Mouse (Mus musculus): ENCODE data around the gene Por. TPM values are rescaled to one million over a fixed set of nuclear protein-coding genes. Genes with fewer than 3 reads are reported as not detected.

Por gene
- polyA plus RNA-seq, 1 experiment from 2014 or later, result 117 TPM

DNA sequence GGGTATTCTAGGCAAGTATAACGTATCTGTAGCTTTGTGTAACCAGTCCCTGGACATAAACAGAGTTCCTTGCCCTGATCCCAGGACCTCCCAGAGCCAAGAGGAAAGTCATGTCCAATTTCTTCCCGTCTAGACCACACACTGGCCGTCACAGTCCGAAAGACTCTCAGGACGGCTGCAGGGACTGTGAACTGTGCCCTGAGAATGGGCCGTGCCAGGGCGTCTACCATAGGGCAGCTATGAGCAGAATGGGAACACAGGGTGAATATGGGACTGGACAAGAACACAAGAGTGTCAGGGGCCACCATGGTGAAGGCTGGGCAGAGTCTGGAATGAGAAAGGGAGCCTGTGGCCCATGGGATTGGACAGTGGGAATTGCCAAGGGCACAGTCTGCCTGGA, 9.3 kb upstream of the Por start:
- Histone ChIP-seq H3K4me2 (ENCODE audit: low read depth, low read length, severe bottlenecking) (no peak overlapping the region), H3K4me1 (replicated peaks; ENCODE audit: control insufficient read depth, insufficient read depth, low read length) (no peaks in the 10 kb centered on the region), H3K36me3 (ENCODE audit: control insufficient read depth, insufficient read depth, low read length) (no peaks in the 10 kb centered on the region), H3K9ac (ENCODE audit: low read length) (no peak overlapping the region), H3K9me3 (ENCODE audit: control insufficient read depth, low read length) (no peaks in the 10 kb centered on the region), H3K4me3 (ENCODE audit: low read depth, low read length) (no peak overlapping the region), H3K27me3 (ENCODE audit: control insufficient read depth, insufficient read depth, low read length) (no peaks in the 10 kb centered on the region), H3K27ac (ENCODE audit: low read depth, low read length) (no peak overlapping the region)
- 88% methylated on average over 7 of the region's 7 CpGs for WGBS
- no peak for DNase-seq (ENCODE audit: low spot score)
- no peak for ATAC-seq (replicated peaks; ENCODE audit: low FRiP score)

- Histone ChIP-seq H3K9ac (ENCODE audit: low read length) (no peak overlapping the region), H3K4me2 (ENCODE audit: low read depth, low read length, severe bottlenecking) (no peak overlapping the region), H3K4me1 (replicated peaks; ENCODE audit: control insufficient read depth, insufficient read depth, low read length) (no peaks in the 10 kb centered on the region), H3K9me3 (ENCODE audit: control insufficient read depth, low read length) (no peaks in the 10 kb centered on the region), H3K27ac (ENCODE audit: low read depth, low read length) (no peak overlapping the region), H3K27me3 (ENCODE audit: control insufficient read depth, insufficient read depth, low read length) (no peaks in the 10 kb centered on the region), H3K4me3 (ENCODE audit: low read depth, low read length) (no peak overlapping the region), H3K36me3 (ENCODE audit: control insufficient read depth, insufficient read depth, low read length) (no peaks in the 10 kb centered on the region)
- ATAC-seq (replicated peaks; ENCODE audit: low FRiP score), result no peak
- DNase-seq (ENCODE audit: low spot score), result no peak
- WGBS, result 90% methylated on average over 5 of the region's 5 CpGs
These were observed 2.9 kb upstream of the Por start for GRCm38 (mm10) chr5:135666890-135667289.

GRCm38 (mm10) chr5:135668071-135668470, 1.8 kb upstream of the Por start:
- H3K36me3 ChIP-seq (ENCODE audit: control insufficient read depth, insufficient read depth, low read length), result no peaks in the 10 kb centered on the region
- DNase-seq (ENCODE audit: low spot score) (no peak), ATAC-seq (replicated peaks; ENCODE audit: low FRiP score) (no peak)
- H3K27ac ChIP-seq (ENCODE audit: low read depth, low read length), result no peak overlapping the region
- no peak overlapping the region for H3K4me3 ChIP-seq (ENCODE audit: low read depth, low read length)
- whole genome bisulfite sequencing, result 79% methylated on average over 7 of the region's 7 CpGs
- H3K9ac ChIP-seq (ENCODE audit: low read length), result no peak overlapping the region
- no peaks in the 10 kb centered on the region for H3K9me3 ChIP-seq (ENCODE audit: control insufficient read depth, low read length)
- no peaks in the 10 kb centered on the region for H3K27me3 ChIP-seq (ENCODE audit: control insufficient read depth, insufficient read depth, low read length)
- no peak overlapping the region for H3K4me2 ChIP-seq (ENCODE audit: low read depth, low read length, severe bottlenecking)
- H3K4me1 ChIP-seq (replicated peaks; ENCODE audit: control insufficient read depth, insufficient read depth, low read length), result no peaks in the 10 kb centered on the region

- no peak overlapping the region for H3K9ac ChIP-seq (ENCODE audit: low read length)
- no peak overlapping the region for H3K4me2 ChIP-seq (ENCODE audit: low read depth, low read length, severe bottlenecking)
- no peak overlapping the region for H3K4me3 ChIP-seq (ENCODE audit: low read depth, low read length)
- H3K27me3 ChIP-seq (ENCODE audit: control insufficient read depth, insufficient read depth, low read length), result no peaks in the 10 kb centered on the region
- no peak for ATAC-seq (replicated peaks; ENCODE audit: low FRiP score)
- no peaks in the 10 kb centered on the region for H3K9me3 ChIP-seq (ENCODE audit: control insufficient read depth, low read length)
- no peaks in the 10 kb centered on the region for H3K36me3 ChIP-seq (ENCODE audit: control insufficient read depth, insufficient read depth, low read length)
- DNase-seq (ENCODE audit: low spot score), result no peak
- H3K4me1 ChIP-seq (replicated peaks; ENCODE audit: control insufficient read depth, insufficient read depth, low read length), result peaks cover 9% of the 10 kb centered on the region
- WGBS, result 79% methylated on average over 2 of the region's 2 CpGs
- no peak overlapping the region for H3K27ac ChIP-seq (ENCODE audit: low read depth, low read length)
These were observed 1.0 kb downstream of the Por start for GRCm38 (mm10) chr5:135670881-135671280.

DNA sequence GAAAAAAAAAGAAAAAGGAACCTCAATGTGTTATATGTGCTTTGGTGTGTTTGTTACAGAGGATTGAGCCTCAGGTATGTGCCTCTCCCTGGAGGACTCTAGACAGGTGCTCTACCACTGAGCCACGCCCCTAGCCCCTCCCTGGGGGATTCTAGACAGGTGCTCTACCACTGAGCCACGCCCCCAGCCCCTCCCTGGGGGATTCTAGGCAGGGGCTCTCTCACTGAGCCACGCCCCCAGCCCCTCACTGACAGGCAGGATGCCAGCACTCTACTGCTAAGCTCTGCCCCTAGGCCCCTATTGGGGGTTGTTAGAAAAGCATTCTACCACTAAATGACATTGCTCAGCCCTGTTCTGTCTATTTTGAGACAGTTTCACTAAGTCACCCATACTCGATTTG, 2.7 kb downstream of the Por start:
- DNase-seq (ENCODE audit: low spot score) (no peak), ATAC-seq (replicated peaks; ENCODE audit: low FRiP score) (no peak)
- WGBS, result 69% methylated on average over 4 of the region's 4 CpGs
- no peak overlapping the region for H3K27ac ChIP-seq (ENCODE audit: low read depth, low read length)
- H3K4me3 ChIP-seq (ENCODE audit: low read depth, low read length), result no peak overlapping the region
- no peaks in the 10 kb centered on the region for H3K9me3 ChIP-seq (ENCODE audit: control insufficient read depth, low read length)
- H3K4me2 ChIP-seq (ENCODE audit: low read depth, low read length, severe bottlenecking), result no peak overlapping the region
- H3K4me1 ChIP-seq (replicated peaks; ENCODE audit: control insufficient read depth, insufficient read depth, low read length), result peaks cover 9% of the 10 kb centered on the region
- no peak overlapping the region for H3K9ac ChIP-seq (ENCODE audit: low read length)
- no peaks in the 10 kb centered on the region for H3K27me3 ChIP-seq (ENCODE audit: control insufficient read depth, insufficient read depth, low read length)
- no peaks in the 10 kb centered on the region for H3K36me3 ChIP-seq (ENCODE audit: control insufficient read depth, insufficient read depth, low read length)

DNA sequence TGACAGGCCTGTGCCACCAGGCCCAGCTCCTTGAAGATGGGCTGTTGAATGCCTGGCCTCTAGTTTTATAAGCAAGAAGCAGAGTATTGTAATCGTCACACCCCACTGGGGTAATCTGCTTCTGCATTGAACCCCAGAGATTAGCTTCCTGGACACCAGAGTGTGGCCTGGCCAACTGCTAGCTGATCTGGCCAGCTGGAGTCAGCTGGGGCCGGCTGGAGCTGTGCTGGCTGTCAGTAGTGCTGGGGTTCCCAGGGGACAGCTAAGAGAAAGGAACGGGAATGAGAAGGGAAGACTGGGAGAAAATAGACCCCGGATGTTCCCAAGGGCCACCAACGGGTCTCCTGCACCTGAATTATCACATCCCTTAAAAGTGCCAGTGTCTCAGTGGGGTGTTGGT, 3.1 kb downstream of the Por start:
- Histone ChIP-seq H3K4me3 (ENCODE audit: low read depth, low read length) (no peak overlapping the region), H3K36me3 (ENCODE audit: control insufficient read depth, insufficient read depth, low read length) (no peaks in the 10 kb centered on the region), H3K27ac (ENCODE audit: low read depth, low read length) (no peak overlapping the region), H3K4me2 (ENCODE audit: low read depth, low read length, severe bottlenecking) (no peak overlapping the region), H3K9me3 (ENCODE audit: control insufficient read depth, low read length) (no peaks in the 10 kb centered on the region), H3K4me1 (replicated peaks; ENCODE audit: control insufficient read depth, insufficient read depth, low read length) (peaks cover 9% of the 10 kb centered on the region), H3K9ac (ENCODE audit: low read length) (no peak overlapping the region), H3K27me3 (ENCODE audit: control insufficient read depth, insufficient read depth, low read length) (no peaks in the 10 kb centered on the region)
- ATAC-seq (replicated peaks; ENCODE audit: low FRiP score) (no peak), DNase-seq (ENCODE audit: low spot score) (no peak)
- 51% methylated on average over 5 of the region's 5 CpGs for WGBS

DNA sequence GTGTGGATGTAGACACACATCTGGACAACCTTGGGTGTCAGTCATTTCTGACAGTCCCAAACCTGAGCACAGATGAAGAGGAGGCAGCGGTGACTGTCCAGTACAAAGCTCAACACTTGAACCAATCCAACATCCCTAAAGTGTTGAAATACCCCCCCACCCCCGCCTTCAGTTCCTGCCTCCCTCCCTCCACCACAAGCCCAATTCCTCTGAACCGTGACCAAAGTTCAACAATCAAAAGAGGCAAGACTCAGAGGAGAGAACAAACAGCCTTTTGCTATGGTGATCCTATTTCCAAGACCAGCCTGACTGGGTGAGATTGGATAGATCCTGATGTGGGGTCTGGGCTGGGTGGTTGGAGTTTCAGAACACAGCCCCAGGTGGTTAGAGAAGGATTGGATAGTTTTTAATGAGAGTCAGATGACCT, 4.5 kb downstream of the Por start:
- H3K9me3 ChIP-seq (ENCODE audit: control insufficient read depth, low read length), result no peaks in the 10 kb centered on the region
- 17% methylated on average over 3 of the region's 3 CpGs for WGBS
- peak overlapping the region; percentile 37; the same call in 1 of the 2 replicates for H3K4me2 ChIP-seq (ENCODE audit: low read depth, low read length, severe bottlenecking)
- ATAC-seq (replicated peaks; ENCODE audit: low FRiP score) (peak; percentile 63), DNase-seq (ENCODE audit: low spot score) (peak; percentile 56)
- peak overlapping the region; percentile 70 for H3K27ac ChIP-seq (ENCODE audit: low read depth, low read length)
- H3K36me3 ChIP-seq (ENCODE audit: control insufficient read depth, insufficient read depth, low read length), result no peaks in the 10 kb centered on the region
- peaks cover 9% of the 10 kb centered on the region for H3K4me1 ChIP-seq (replicated peaks; ENCODE audit: control insufficient read depth, insufficient read depth, low read length)
- no peak overlapping the region for H3K9ac ChIP-seq (ENCODE audit: low read length)
- H3K4me3 ChIP-seq (ENCODE audit: low read depth, low read length), result no peak overlapping the region
- H3K27me3 ChIP-seq (ENCODE audit: control insufficient read depth, insufficient read depth, low read length), result no peaks in the 10 kb centered on the region

DNA sequence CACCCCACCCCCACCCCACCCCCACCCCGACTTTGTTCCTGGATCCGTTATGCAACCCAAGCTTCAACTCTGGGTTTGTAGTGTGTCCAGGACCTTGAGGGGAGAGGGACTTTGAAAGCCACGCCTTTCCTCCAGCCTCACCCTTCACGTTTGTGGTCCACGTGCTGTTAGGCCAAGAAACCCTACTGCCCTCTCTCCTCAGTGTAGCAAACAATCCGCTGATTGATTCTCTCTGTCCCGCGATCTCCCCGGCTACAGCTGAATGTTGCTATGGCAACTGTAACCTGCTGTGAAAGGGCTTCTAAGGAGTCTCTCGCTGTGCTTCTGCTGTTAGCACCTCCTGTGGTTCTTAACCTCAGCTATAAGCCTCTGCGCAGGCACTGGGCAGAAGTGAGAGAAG, 5.0 kb downstream of the Por start:
- WGBS, result under 1% methylated on average over 11 of the region's 11 CpGs
- H3K36me3 ChIP-seq (ENCODE audit: control insufficient read depth, insufficient read depth, low read length), result no peaks in the 10 kb centered on the region
- H3K9me3 ChIP-seq (ENCODE audit: control insufficient read depth, low read length), result no peaks in the 10 kb centered on the region
- H3K4me1 ChIP-seq (replicated peaks; ENCODE audit: control insufficient read depth, insufficient read depth, low read length), result peaks cover 9% of the 10 kb centered on the region
- H3K4me2 ChIP-seq (ENCODE audit: low read depth, low read length, severe bottlenecking), result peak overlapping the region; percentile 37; the same call in 1 of the 2 replicates
- peak overlapping the region; percentile 70 for H3K27ac ChIP-seq (ENCODE audit: low read depth, low read length)
- H3K4me3 ChIP-seq (ENCODE audit: low read depth, low read length), result peak overlapping the region; percentile 6; the same call in 1 of the 2 replicates
- no peaks in the 10 kb centered on the region for H3K27me3 ChIP-seq (ENCODE audit: control insufficient read depth, insufficient read depth, low read length)
- peak overlapping the region; percentile 32; the same call in 1 of the 2 replicates for H3K9ac ChIP-seq (ENCODE audit: low read length)
- DNase-seq (ENCODE audit: low spot score), result peak; percentile 80
- ATAC-seq (replicated peaks; ENCODE audit: low FRiP score), result peak; percentile 83

DNA sequence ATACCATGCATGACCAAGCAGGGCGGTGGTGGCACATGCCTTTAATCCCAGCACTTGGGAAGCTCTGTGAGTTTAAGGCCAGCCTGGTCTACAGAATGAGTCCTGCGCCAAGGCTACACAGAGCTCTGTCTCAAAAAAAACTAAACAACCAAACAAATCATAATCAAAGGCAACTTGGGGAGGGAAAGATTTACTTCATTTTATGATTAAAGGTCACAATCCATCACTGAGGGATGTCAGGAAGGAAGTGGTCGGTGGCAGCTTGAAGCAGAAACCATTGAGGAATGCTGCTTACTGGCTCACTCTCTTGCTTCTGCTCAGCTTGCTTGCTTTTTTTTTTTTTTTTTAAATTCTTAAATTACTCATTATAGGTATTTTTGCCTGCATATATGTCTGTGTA, 6.9 kb downstream of the Por start:
- Histone ChIP-seq H3K27ac (ENCODE audit: low read depth, low read length) (no peak overlapping the region), H3K4me1 (replicated peaks; ENCODE audit: control insufficient read depth, insufficient read depth, low read length) (peaks cover 9% of the 10 kb centered on the region), H3K9ac (ENCODE audit: low read length) (no peak overlapping the region), H3K9me3 (ENCODE audit: control insufficient read depth, low read length) (no peaks in the 10 kb centered on the region), H3K36me3 (ENCODE audit: control insufficient read depth, insufficient read depth, low read length) (no peaks in the 10 kb centered on the region), H3K27me3 (ENCODE audit: control insufficient read depth, insufficient read depth, low read length) (no peaks in the 10 kb centered on the region), H3K4me2 (ENCODE audit: low read depth, low read length, severe bottlenecking) (no peak overlapping the region), H3K4me3 (ENCODE audit: low read depth, low read length) (no peak overlapping the region)
- DNase-seq (ENCODE audit: low spot score) (no peak), ATAC-seq (replicated peaks; ENCODE audit: low FRiP score) (no peak)
- WGBS, result 81% methylated on average over 3 of the region's 3 CpGs
